Mouse (Mus musculus) liver, adult 2 months (tissue): ENCODE measurements around the gene Ccdc177. TPM values are rescaled to one million over a fixed set of nuclear protein-coding genes. Genes with fewer than 3 reads are reported as not detected.
"Not testable (repeated sequence)": the region's sequence is repeated elsewhere in the genome, so short reads cannot be mapped to it uniquely, and the experiment has no call there.

ENCODE experiments used
- DNase-seq: peaks from one replicate; pipeline ENCODE4 v3.0.0-alpha.2; 2011; ENCODE audit warnings: low read depth, low spot score; ENCODE audit errors: extremely low read depth
- H3K27ac ChIP-seq: fragments of 200-500 bp; replicated peaks from 2 replicates; pipeline ENCODE4 v1.5.1; 2012; ENCODE audit warnings: low read depth, mild to moderate bottlenecking, control low read depth, inconsistent platforms, low read length; ENCODE audit not compliant: insufficient read depth
- H3K27me3 ChIP-seq: fragments of 200-500 bp; 2 replicates; pipeline ENCODE4 v1.6.1; 2012; ENCODE audit warnings: mild to moderate bottlenecking, moderate library complexity, low read length, inconsistent platforms; ENCODE audit not compliant: control insufficient read depth, insufficient read depth
- H3K36me3 ChIP-seq: fragments of 200-500 bp; 2 replicates; pipeline ENCODE4 v1.6.1; 2012; ENCODE audit warnings: low read length, inconsistent platforms; ENCODE audit not compliant: control insufficient read depth, insufficient read depth
- H3K4me1 ChIP-seq: fragments of 200-500 bp; 2 replicates; pipeline ENCODE4 v1.6.1; 2011; ENCODE audit warnings: low read length; ENCODE audit not compliant: control insufficient read depth, insufficient read depth
- H3K4me3 ChIP-seq: fragments of 200-500 bp; 2 replicates; pipeline ENCODE4 v1.5.1; 2011; ENCODE audit warnings: low read depth, mild to moderate bottlenecking, control low read depth, low read length, moderate library complexity; ENCODE audit not compliant: insufficient read depth
- H3K79me2 ChIP-seq: fragments of 200-500 bp; 2 replicates; pipeline ENCODE4 v1.6.1; 2012; ENCODE audit warnings: inconsistent platforms, mild to moderate bottlenecking, low read length, moderate library complexity; ENCODE audit not compliant: control insufficient read depth, insufficient read depth
- H3K9ac ChIP-seq: fragments of 200-500 bp; 2 replicates; pipeline ENCODE4 v1.6.1; 2012; ENCODE audit warnings: low read depth, mild to moderate bottlenecking, control low read depth, inconsistent platforms, low read length
- CTCF ChIP-seq: fragments of 200-500 bp; IDR thresholded peaks from 2 replicates; pipeline ENCODE4 v1.5.1; 2011; ENCODE audit warnings: low read depth, low read length, control low read depth
- POLR2A ChIP-seq: fragments of 200-500 bp; IDR thresholded peaks from 2 replicates; pipeline ENCODE4 v1.6.1; 2011; ENCODE audit warnings: low read length, control low read depth; ENCODE audit not compliant: insufficient read depth; ENCODE audit errors: extremely low read depth
- WGBS: fragments of 180-500 bp; shearing (Covaris S2); methylation state at CpG from one replicate; pipeline ENCODE4 v1.1.7; 2018; 5-methylcytosine and 5-hydroxymethylcytosine counted together
- polyA plus RNA-seq: library from polyadenylated mRNA; depleted of rRNA; stranded (reverse); fragments of >200 nt; gene quantifications from 2 replicates; pipeline ENCODE4 v1.2.3, GENCODE M21; 2012
- total RNA-seq: library from RNA; depleted of rRNA; stranded (reverse); fragments of >200 nt; gene quantifications from 2 replicates; pipeline ENCODE4 v1.2.3, GENCODE M21; 2014

Ccdc177 gene
- total and polyA plus RNA-seq, 2 experiments: not detected

DNA sequence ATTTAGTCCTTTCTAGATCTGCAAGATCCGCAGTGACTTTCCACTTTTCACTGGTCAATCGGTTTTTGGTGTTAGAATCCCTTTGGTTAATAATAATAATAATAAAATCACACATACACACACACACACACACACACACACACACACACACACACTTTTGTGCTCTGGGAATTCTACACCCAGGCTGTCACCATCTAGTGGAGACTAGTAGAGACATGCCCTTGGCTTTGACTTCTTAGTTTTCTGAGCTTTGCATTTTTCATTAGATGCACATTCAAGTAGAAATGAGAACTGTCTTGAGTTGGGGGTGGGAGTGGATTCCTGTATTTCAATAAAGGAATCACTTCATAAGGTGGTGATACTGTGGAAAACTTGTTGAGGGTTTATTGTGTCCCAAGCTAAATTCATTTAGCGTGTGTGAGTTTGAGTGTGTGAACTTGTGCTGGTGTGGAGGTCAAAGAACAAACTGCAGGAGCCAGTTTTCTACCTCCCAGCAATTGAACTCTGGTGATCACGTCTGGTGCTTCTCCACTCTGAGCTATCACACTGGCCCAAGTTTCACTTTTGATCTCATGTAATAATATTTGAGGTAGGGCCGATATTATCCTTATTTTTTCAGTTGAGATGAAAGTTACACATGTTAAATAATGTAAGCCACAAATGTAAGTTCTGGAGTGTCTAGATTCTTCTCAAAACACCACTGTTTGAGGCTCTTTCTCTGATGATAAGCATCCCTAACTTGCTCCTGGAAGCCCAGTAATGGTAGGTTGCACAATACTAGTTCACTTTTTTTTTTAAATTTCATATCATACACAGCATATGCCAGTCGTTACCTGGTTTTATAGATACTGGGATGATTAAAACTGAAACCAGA, 31.3 kb upstream of the Ccdc177 start:
- H3K4me1 ChIP-seq: peaks cover 27% of the 10 kb centered on the region
- peak; percentile 92 for DNase-seq
- H3K36me3 ChIP-seq: no peaks in the 10 kb centered on the region
- H3K4me3 ChIP-seq: peak overlapping the region; percentile 98
- H3K27me3 ChIP-seq: no peaks in the 10 kb centered on the region
- WGBS: 1% methylated on average over 6 of the region's 6 CpGs
- peaks cover 17% of the 10 kb centered on the region for H3K79me2 ChIP-seq
- peak overlapping the region; percentile 98 for H3K27ac ChIP-seq
- peak overlapping the region; percentile 100 for H3K9ac ChIP-seq
- TF ChIP-seq CTCF (no peak), POLR2A (no peak)

DNA sequence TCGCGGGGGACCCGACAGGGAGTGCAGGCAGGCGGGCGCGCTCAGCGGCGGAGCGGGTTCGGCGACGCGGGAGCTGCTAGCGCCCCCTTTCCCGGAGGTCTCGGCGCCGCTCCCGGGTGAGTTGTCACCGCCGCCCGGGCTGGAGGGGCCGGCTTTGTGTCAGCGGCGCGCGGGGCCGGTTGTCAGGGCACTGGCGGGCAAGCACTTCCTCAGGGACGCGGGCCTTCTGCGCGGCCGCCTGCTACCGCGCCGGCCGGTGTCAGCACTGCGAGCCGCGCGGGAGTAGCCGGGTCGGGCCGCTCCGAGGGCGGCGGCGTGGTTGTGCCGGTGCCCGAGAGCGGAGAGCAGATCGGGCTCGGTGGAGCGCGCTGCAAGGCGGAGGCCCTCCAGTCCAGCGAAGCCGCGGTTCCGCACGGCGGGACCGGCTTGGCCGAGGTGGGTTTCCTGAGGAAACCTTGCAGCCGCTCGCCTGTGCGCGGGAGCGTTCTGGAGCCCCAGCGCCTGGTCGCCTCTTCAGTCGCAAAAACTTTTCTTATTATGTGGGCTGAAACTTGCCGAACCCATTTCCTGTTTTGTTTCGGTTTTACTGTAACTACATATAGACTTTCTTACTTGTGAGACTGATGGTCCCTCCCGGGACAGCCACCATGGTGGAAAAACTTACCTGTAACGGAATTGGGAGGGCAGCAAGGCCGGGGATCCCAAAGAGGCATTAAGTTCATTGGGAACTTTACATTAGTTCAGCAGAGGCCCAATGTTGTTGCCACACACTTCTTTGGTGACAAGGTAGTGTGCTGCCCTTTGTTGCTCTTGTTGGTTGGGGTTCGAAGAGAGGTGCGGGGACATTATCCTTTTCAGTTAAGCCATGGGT, 30.4 kb upstream of the Ccdc177 start:
- Histone ChIP-seq H3K36me3 (no peaks in the 10 kb centered on the region), H3K27ac (peak overlapping the region; percentile 98), H3K4me1 (peaks cover 25% of the 10 kb centered on the region), H3K79me2 (peaks cover 14% of the 10 kb centered on the region), H3K27me3 (no peaks in the 10 kb centered on the region), H3K9ac (peak overlapping the region; percentile 100), H3K4me3 (peak overlapping the region; percentile 98)
- under 1% methylated on average over 80 of the region's 80 CpGs for WGBS
- no peak for TF ChIP-seq CTCF
- no peak for TF ChIP-seq POLR2A
- DNase-seq: no peak

DNA sequence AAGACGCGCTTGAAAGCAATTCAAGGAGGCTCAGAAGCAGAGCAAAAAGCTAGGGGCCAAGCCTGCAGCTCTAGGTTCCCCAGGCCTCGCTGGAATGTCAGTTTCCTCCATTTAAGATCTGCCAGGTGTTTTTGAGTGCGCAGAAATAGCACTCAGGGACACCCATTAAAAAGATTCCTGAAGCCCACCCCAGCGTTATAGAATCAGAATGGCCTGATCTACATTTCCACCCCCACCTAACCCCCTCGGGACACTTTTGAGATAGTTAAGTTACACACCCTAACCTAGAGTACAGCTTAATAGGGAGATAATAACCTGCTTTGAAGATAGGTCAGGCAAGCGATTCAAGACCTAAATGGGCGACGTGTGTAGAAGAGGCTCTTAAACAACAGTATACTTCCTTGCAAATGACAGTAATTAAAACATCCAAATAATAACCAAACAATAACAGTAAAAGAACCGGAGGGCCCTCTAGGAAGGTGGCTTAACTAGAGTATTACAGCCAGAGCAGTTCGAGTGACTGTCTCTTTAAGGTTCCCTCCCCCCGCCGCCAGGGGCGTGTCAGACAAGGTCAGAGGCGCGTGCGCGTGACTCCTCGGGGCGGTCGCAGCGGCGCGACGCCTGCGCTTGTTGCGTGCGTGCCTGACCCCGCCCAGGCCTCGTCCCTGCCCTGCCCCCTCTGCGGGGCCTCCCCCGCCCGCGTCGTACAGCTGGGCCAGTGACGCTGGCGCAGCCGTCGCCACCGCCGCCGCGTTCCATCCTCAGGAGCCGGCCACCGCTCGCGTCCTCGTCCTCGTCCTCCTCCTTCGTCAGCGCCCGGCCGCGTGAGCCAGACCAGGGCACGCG, 29.6 kb upstream of the Ccdc177 start, which contains the start of gene Susd6:
TSS of gene Susd6 (plus strand) at position 662 of the 846 bp plus-strand sequence.
- no peaks in the 10 kb centered on the region for H3K36me3 ChIP-seq
- H3K27me3 ChIP-seq: no peaks in the 10 kb centered on the region
- WGBS: 6% methylated on average over 56 of the region's 56 CpGs
- H3K4me1 ChIP-seq: peaks cover 19% of the 10 kb centered on the region
- H3K27ac ChIP-seq: peak within 1 kb of the TSS; percentile 98
- peak within 1 kb of the TSS; percentile 100 for H3K9ac ChIP-seq
- DNase-seq: peak; percentile 85
- H3K79me2 ChIP-seq: peaks cover 8% of the 10 kb centered on the region
- H3K4me3 ChIP-seq: peak within 1 kb of the TSS; percentile 98
- TF ChIP-seq POLR2A: peak; percentile 98
- TF ChIP-seq CTCF: peak; percentile 5; the same call in 1 of the 2 replicates

DNA sequence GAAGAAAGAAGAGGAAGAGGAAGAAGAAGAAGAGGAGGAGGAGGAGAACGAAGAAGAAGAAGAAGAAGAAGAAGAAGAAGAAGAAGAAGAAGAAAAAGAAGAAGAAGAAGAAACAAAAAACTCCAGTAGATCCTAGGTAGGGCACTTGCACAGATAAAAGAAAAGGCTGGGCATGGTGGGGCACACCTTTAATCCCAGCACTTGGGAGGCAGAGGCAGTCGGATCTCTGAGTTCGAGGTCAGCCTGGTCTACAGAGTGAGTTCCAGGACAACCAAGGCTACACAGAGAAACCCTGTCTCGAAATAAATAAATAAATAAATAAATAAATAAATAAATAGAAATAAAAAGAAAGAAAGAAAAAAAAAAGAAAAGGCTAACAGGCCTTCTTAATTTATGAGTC, 28.8 kb upstream of the Ccdc177 start:
- not testable (repeated sequence) for H3K27ac ChIP-seq, H3K79me2 ChIP-seq, H3K27me3 ChIP-seq, DNase-seq, H3K9ac ChIP-seq, H3K4me3 ChIP-seq, H3K36me3 ChIP-seq
- 78% methylated on average over 4 of the region's 4 CpGs for WGBS
- peaks cover 13% of the 10 kb centered on the region for H3K4me1 ChIP-seq

DNA sequence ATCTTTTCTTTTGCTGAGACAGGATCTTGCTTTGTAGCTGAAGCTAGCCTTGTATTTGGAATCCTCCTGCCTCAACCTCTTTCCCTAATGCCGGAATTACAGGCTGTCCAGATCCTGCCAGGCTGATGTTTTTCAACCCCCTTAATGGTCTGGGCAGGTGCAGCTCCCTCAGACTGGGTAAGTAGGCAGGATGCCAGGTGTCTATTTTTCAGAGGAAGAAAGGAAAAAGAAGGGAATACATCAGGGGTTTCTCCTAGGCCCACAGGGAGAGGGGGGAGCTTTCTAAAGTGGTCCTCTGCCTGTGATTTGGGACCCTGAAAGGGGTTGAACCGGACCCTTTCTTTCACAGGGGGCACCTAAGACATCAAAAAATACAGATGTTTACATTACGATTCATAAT, 27.7 kb upstream of the Ccdc177 start:
- Histone ChIP-seq H3K27me3 (no peaks in the 10 kb centered on the region), H3K36me3 (no peaks in the 10 kb centered on the region), H3K9ac (no peak overlapping the region), H3K4me3 (no peak overlapping the region), H3K79me2 (peaks cover 6% of the 10 kb centered on the region), H3K4me1 (peaks cover 7% of the 10 kb centered on the region), H3K27ac (no peak overlapping the region)
- TF ChIP-seq POLR2A: no peak
- no peak for TF ChIP-seq CTCF
- DNase-seq: no peak
- 93% methylated on average over 3 of the region's 3 CpGs for WGBS
